Mouse (Mus musculus) brain, embryonic 14.5 days (tissue): ENCODE data around the gene Tmem82. TPM values are rescaled to one million over a fixed set of nuclear protein-coding genes. Genes with fewer than 3 reads are reported as not detected.

Source experiments
- DNase-seq: peaks from one replicate; pipeline ENCODE4 v3.0.0-alpha.2; 2011; ENCODE audit warnings: low read depth
- CTCF ChIP-seq: fragments of 200-500 bp; IDR thresholded peaks from 2 replicates; pipeline ENCODE4 v1.5.1; 2012; ENCODE audit warnings: inconsistent platforms, mild to moderate bottlenecking, moderate library complexity, borderline replicate concordance; ENCODE audit not compliant: insufficient read depth, insufficient read length; ENCODE audit errors: extremely low read depth
- POLR2A ChIP-seq: fragments of 200-500 bp; IDR thresholded peaks from 2 replicates; pipeline ENCODE4 v1.6.1; 2012; ENCODE audit warnings: mild to moderate bottlenecking, inconsistent platforms, borderline replicate concordance; ENCODE audit not compliant: poor library complexity, insufficient read depth, insufficient read length, severe bottlenecking; ENCODE audit errors: extremely low read depth
- polyA plus RNA-seq: library from polyadenylated mRNA; depleted of rRNA; stranded (reverse); fragments of >200 nt; gene quantifications from 2 replicates; pipeline ENCODE4 v1.2.3, GENCODE M21; 2012

The Tmem82 gene
- polyA plus RNA-seq, 1 experiment = 0.44 TPM

- TF ChIP-seq CTCF (no peak), POLR2A (no peak)
- no peak for DNase-seq
Measured at GRCm38 (mm10) chr4:141602523-141603223, 15.8 kb downstream of the Tmem82 start.

GRCm38 (mm10) chr4:141601148-141601862 is 17.1 kb downstream of the Tmem82 start:
- TF ChIP-seq CTCF = no peak
- TF ChIP-seq POLR2A = no peak
- no peak for DNase-seq

- no peak for DNase-seq
- TF ChIP-seq POLR2A (no peak), CTCF (no peak)
Measured at GRCm38 (mm10) chr4:141600364-141600763, 18.1 kb downstream of the Tmem82 start.

GRCm38 (mm10) chr4:141599251-141600141 is 18.9 kb downstream of the Tmem82 start:
- TF ChIP-seq POLR2A (no peak), CTCF (no peak)
- DNase-seq = peak; percentile 42

GRCm38 (mm10) chr4:141598894-141599250 is 19.6 kb downstream of the Tmem82 start:
- TF ChIP-seq POLR2A = no peak
- TF ChIP-seq CTCF = no peak

GRCm38 (mm10) chr4:141598199-141598893 is 20.1 kb downstream of the Tmem82 start:
- DNase-seq = peak; percentile 38
- TF ChIP-seq POLR2A (no peak), CTCF (no peak)

More at GRCm38 (mm10) chr4:141598894-141599250, 19.6 kb downstream of the Tmem82 start:
- DNase-seq = no peak

- DNase-seq = no peak
- TF ChIP-seq POLR2A (no peak), CTCF (no peak)
Measured at GRCm38 (mm10) chr4:141596700-141597328, 21.6 kb downstream of the Tmem82 start.

GRCm38 (mm10) chr4:141595605-141596268 is 22.7 kb downstream of the Tmem82 start:
- TF ChIP-seq POLR2A (no peak), CTCF (0 out of 2 replicates have a peak, but pooled peaks have one; percentile 14)
- DNase-seq = no peak

GRCm38 (mm10) chr4:141595138-141595537 is 23.3 kb downstream of the Tmem82 start:
- TF ChIP-seq CTCF (no peak), POLR2A (no peak)
- no peak for DNase-seq

- TF ChIP-seq CTCF (peak; percentile 71), POLR2A (no peak)
- DNase-seq = no peak
Measured at GRCm38 (mm10) chr4:141591547-141591946, 26.9 kb downstream of the Tmem82 start.
